Mouse (Mus musculus): ENCODE results near the gene Slc44a2.
A peak's percentile ranks its signal among the peaks of the same experiment; 100 is the strongest.
"Not testable (repeated sequence)": the region's sequence is repeated elsewhere in the genome, so short reads cannot be mapped to it uniquely, and the experiment has no call there.

Gene Slc44a2

DNA sequence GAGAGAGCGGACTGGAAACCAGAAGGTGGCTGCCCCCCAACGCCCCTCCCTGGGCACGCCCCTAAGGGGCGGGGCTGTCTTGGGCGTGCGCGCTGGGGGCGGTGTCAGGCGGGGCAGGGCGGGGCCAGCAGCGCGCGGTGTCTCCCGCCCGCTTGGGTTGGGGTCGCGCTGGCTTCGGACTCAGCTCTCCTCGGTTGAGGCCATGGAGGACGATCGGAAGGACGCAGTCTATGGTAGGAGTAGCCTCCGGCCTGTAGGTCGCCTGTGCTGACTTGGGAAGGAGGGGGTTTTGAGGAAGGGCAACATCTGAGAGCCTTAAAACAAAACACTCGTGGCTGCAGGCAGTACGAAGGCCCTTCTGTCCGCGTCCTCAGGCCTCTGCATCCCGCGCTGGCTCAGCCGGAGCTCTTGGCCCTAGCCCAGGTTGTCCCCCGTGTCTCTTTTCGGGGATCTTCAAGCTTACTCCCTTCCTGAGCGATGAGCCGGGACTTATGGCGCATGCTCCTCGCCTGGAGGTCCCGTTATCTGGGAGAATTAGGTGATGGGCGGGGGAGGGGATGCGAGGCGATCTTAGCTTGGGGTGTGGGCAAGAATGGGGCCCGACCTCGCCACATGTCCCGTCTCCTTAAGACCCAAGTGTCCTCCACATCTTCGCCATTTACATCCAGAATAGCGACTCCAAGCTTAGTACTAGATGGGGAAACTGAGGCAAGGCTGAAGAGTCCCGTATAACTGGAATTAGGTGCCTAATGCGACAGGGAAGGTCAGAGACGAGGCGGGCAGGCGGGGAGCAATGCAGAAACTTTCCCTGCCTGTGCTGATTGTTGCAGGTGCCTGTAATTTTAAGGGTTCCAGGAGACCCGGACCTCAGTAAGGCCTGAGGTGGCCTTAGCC is at the start of gene Slc44a2:
Gene Slc44a2, plus strand, starts transcription at position 80 of the 894 bp plus-strand sequence.
- DNase-seq (ENCODE audit: low spot score): peak; percentile 89

DNA sequence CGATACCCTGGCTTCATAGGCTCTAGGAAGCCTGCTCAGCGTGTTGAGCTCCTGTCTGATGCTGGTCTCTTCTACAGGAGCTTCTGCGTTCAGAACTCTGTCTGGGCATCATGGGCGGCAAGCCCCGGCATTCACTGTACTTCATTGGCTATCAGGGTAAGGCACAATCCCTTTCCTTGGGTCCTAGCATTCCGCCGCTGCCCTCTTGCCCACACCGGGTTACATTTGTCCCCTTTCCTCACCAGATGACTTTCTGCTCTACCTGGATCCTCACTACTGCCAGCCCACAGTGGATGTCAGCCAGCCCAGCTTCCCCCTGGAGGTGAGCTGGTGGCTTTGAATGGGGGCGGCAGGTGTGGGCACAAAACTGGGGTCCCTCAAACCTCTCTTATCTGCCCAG is 48.1 kb upstream of the Slc44a2 start:
- DNase-seq (ENCODE audit: low spot score): no peak

DNA sequence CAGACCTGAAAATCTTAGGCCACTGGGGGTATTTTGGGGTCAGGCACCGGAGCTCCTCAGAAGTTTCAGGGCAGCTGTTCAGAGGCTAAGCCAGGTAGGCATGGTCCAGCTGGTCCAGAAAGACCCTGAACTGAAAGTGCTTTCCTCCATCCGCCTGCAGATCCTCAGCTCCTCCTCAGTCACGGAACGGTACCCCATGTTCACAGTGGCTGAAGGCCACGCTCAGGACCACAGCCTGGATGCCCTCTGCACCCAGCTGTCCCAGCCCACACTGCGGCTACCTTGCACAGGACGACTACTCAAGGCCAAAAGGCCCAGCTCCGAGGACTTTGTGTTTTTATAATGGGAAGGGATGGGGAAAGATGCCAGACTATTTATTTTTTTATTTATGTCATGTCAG is 47.4 kb upstream of the Slc44a2 start:
- DNase-seq (ENCODE audit: low spot score): no peak

GRCm38 (mm10) chr9:21273520-21274228 is 46.8 kb upstream of the Slc44a2 start:
- DNase-seq (ENCODE audit: low spot score): no peak

DNA sequence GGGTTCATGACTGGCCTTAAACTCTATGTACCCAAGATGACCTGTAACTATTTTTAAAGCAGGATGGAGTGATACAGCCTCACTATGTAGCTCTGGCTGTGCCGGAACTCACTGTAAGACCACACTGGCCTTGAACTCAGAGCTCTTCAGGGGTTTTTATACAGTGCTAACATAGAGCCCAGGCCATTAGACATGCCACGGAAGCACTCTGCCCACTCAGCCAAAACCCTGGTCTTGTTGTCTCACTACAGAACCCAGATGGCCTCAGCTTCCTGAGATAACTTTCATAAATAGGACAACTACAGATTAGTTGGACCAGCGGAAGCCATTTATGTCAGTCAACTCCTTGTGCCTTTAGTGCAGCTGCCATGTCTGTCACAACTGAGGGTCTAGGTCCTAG is 46.2 kb upstream of the Slc44a2 start:
- DNase-seq (ENCODE audit: low spot score): no peak

- DNase-seq (ENCODE audit: low spot score): no peak
Observed at GRCm38 (mm10) chr9:21275013-21275710, 45.3 kb upstream of the Slc44a2 start.

DNA sequence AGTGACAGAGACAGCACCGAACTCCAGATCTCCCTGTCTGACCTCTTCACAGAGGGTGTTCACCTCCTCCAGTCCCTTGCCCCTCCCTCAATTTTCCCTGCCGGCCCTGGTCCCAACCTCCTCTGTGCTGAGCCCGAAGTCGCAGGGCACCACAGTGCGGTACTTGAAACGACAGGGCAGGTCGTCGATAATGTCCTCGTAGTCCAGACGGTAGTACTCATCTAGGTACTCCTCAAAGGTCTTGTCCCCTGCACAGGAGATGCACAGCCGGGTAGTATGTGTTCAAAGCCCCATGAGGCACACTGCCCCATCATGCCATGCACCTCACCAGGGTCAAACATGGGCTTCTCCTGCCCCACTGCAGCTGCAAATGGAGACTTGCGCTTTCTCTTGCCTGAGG is 44.8 kb upstream of the Slc44a2 start:
- no peak for DNase-seq (ENCODE audit: low spot score)

- no peak for DNase-seq (ENCODE audit: low spot score)
Observed at GRCm38 (mm10) chr9:21276307-21276706, 44.2 kb upstream of the Slc44a2 start.

DNA sequence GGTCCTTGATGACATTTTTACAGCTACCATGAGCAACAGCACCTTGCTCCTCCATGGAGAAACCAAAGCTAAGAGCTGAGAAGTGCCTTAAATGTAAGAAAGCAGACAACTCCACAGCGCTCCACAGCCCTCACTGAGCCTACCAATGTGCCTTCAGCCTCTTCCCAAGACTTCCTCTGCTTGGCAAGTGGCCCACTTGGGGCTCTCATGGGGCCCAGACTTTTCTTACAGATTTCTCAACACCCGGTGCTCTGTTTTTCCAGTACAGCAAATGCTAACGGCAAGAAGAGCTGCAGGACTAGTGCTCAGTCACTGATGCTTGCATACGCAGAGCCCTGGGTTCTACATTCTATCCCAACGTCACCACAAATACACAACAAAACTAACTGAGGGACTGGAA is 42.7 kb upstream of the Slc44a2 start:
- DNase-seq (ENCODE audit: low spot score): no peak

- no peak for DNase-seq (ENCODE audit: low spot score)
Observed at GRCm38 (mm10) chr9:21283591-21283990, 36.9 kb upstream of the Slc44a2 start.

GRCm38 (mm10) chr9:21283994-21284393 is 36.5 kb upstream of the Slc44a2 start:
- no peak for DNase-seq (ENCODE audit: low spot score)

DNA sequence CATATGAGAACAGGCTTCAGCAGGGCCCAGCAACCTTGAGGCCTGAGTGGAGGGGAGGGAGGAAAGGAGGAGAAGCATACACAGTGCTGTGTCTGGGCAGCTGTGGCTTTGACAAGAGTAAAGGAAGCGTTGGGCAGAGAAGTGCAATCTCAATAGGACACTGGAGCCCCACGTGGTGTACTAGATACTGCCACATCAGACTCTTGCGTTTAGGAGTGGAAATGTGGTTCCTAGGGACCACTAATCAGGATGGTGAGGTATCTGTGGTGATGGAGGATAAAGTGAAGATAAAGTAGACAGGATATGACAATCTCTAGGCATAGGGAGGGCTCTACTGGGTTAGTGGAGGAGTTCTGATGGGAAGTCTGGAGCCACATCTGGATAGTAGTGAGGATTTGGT is 33.7 kb upstream of the Slc44a2 start:
- DNase-seq (ENCODE audit: low spot score): no peak

DNA sequence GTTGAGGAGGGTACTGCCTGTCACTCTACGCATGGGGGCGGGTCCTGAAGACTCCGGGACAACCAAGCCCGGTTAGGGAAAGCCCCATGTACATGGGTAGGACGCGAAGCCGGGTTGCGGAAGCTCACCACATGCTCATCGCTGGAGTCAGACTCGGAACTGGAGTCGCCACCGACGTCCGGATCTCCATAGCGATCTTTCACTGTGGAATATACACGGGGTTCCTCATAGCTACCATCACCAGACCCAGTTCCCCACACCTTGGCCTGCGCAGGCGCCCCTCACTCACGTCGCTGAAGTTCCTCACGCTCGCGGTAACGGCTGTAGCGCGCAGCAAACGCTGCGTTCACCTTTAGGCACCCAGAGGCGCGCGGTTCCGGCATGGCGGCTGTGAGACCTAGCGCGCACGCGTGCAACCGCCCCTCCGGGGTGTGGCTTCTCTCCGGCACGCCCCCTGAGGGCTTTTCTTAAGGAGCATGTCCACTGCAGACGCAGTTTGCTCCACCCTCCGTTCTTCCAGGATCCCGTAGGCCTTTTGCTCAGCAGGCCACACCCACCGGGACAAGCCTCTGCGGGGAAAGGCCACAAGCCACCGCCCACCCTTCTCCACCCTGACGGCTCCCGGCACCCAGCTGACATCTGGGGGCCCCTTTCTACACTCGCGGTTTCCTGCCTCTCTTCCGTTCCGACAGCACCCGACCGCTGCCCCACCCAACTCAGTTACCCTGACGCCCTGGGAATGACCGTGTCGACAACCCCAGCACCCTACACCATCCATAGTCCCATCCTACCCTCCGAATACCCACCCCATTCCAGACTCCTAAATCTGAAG is 32.7 kb upstream of the Slc44a2 start, which contains the start of gene Kri1:
Gene Kri1, minus strand, starts transcription at position 399 of the 832 bp plus-strand sequence.
- DNase-seq (ENCODE audit: low spot score): peak; percentile 97

- DNase-seq (ENCODE audit: low spot score): no peak
Observed at GRCm38 (mm10) chr9:21288404-21289336, 31.8 kb upstream of the Slc44a2 start.

GRCm38 (mm10) chr9:21289337-21289671 is 31.2 kb upstream of the Slc44a2 start:
- DNase-seq (ENCODE audit: low spot score): no peak

- DNase-seq (ENCODE audit: low spot score): no peak
Observed at GRCm38 (mm10) chr9:21290589-21290988, 29.9 kb upstream of the Slc44a2 start.

DNA sequence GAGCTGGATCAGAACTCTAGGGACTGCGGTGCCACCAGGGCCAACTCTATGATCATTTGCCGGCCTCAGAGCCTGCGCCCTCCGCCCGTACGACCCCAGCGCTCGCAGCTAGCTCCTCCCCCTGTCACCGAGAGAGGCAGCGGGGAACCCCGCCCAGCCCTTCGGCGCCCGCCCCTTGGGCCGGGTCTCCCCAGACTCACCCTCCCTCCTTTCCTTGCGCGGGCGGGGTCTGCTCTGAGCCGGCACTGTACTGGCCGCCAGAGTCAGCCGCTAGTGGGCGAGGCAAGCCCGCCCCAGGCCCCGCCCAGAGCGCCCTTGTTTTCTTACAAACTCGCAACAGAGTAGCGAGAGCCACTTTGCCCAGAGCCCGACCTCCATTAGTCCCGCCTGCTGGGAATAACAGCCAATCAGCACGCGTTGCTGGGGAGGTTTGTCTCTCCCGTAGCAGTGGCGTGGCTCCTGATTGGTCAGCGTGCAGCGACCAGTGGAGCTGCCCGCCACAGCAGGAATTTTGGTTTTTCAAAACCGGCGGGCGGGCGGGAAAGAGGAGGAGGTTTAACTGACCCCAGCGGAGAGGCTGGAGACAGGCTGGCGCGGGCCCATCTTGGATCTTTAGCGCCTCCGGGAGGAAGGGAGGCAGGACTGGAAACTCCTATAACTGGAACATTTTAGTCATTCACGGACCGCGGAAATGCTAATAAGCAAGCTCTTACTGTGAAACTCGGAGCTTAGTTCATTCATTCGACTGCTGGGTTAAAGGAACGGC is 29.3 kb upstream of the Slc44a2 start, which contains the start of gene Cdkn2d:
Gene Cdkn2d, minus strand, starts transcription at position 386 of the 766 bp plus-strand sequence.
- peak; percentile 100 for DNase-seq (ENCODE audit: low spot score)

DNA sequence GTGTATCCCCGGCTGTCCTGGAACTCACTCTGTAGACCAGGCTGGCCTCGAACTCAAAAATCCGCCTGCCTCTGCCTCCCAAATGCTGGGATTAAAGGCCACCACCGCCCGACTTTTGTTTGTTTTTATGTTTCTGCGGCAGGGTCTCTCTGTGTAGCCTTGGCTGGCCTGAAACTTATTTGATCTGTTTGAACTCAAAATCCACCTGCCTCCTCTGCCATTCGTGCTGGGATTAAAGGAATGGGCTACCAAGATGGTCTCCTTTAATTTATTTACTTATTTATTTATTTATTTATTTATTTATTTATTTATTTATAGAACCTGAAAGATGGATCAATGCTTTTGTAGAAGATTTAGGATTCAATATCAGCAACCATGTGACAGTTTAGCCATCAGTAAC is 28.6 kb upstream of the Slc44a2 start:
- DNase-seq (ENCODE audit: low spot score): not testable (repeated sequence)

DNA sequence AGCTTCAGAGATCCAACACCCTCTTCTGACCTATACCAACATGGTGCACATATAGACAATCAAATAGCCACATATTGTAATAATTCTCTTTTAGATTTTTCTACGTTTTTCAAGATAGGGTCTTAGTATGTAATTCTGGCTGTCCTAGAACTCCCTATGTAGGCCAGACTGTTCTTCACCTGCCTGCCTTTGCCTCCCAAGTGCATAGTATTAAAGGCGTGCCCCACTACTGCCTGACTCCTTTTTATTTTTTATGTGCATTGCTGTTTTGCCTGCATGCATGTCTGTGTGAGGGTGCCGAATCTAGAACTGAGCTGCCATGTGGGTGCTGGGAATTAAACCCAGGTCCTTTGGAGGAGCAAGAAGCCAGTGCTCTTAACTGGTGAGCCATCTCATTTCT is 28.2 kb upstream of the Slc44a2 start:
- DNase-seq (ENCODE audit: low spot score): no peak

- DNase-seq (ENCODE audit: low spot score): no peak
Observed at GRCm38 (mm10) chr9:21299014-21299413, 21.5 kb upstream of the Slc44a2 start.
